Mouse (Mus musculus) heart, adult 2 months (tissue): Measurements from ENCODE around the gene Mrps9.

Experiments used
- CTCF ChIP-seq: fragments of 200-600 bp; IDR thresholded peaks from 2 replicates; pipeline ENCODE4 v1.8.1; 2022; ENCODE audit warnings: antibody characterized with exemption, mild to moderate bottlenecking, moderate library complexity
- EP300 ChIP-seq: fragments of 200-500 bp; IDR thresholded peaks from 2 replicates; pipeline ENCODE4 v1.6.1; 2011; ENCODE audit warnings: low read depth, low read length, control low read depth; ENCODE audit not compliant: insufficient read depth
- POLR2A ChIP-seq: fragments of 200-500 bp; IDR thresholded peaks from 2 replicates; pipeline ENCODE4 v1.6.1; 2011; ENCODE audit warnings: mild to moderate bottlenecking, low read depth, low read length, control low read depth; ENCODE audit not compliant: insufficient read depth

GRCm38 (mm10) chr1:42851810-42852209, 777 bp downstream of the Mrps9 start:
- TF ChIP-seq CTCF: no peak
- no peak for TF ChIP-seq POLR2A
- no peak for TF ChIP-seq EP300
